ENCODE assay signal across 8 mouse cellular contexts in genomic region chr4:111414399-111414798, GRCm38 (mm10). TPM values are rescaled to one million over a fixed set of nuclear protein-coding genes. Genes with fewer than 3 reads are reported as not detected.
DNase-seq lines count a peak whose midpoint lies in the region; ATAC-seq lines count a peak whose summit lies in the region.

No protein-coding gene starts in this region.

- H3K4me2 ChIP-seq in forebrain, embryonic 16.5 days (ENCODE audit: low read length): peak overlapping the region; percentile 81
- peak overlapping the region; percentile 74 for H3K4me2 ChIP-seq in intestine, embryonic 14.5 days (ENCODE audit: low read length)

- H3K4me1 ChIP-seq in forebrain, embryonic 16.5 days (replicated peaks; ENCODE audit: control insufficient read depth, insufficient read depth, low read length): peaks cover 19% of the 10 kb centered on the region
- H3K4me1 ChIP-seq in intestine, embryonic 14.5 days (replicated peaks; ENCODE audit: control insufficient read depth, insufficient read depth, low read length): peaks cover 11% of the 10 kb centered on the region; the same call in 1 of the 2 replicates

- 0% methylated on average over 6 of the region's 6 CpGs for WGBS in forebrain, embryonic 16.5 days
- 0% methylated on average over 6 of the region's 6 CpGs for WGBS in intestine, embryonic 14.5 days

- no peaks in the 10 kb centered on the region for H3K36me3 ChIP-seq in forebrain, embryonic 16.5 days (ENCODE audit: control insufficient read depth, insufficient read depth)
- H3K36me3 ChIP-seq in intestine, embryonic 14.5 days (ENCODE audit: control insufficient read depth, insufficient read depth, low read length): peaks cover 13% of the 10 kb centered on the region

- no peak for DNase-seq in frontal cortex, postnatal 14 days (ENCODE audit: low spot score in 2 of 2)
- DNase-seq in Muller cell, postnatal 12 days (ENCODE audit: inconsistent ontology term): peak; percentile 88
- DNase-seq in intestine, embryonic 14.5 days (ENCODE audit: low spot score): no peak
- no peak for DNase-seq in adrenal gland, postnatal 25 days
- DNase-seq in T-cell, adult 2 months (ENCODE audit: low spot score): no peak

- no peaks in the 10 kb centered on the region for H3K9me3 ChIP-seq in forebrain, embryonic 16.5 days (ENCODE audit: control insufficient read depth, low read length)
- no peaks in the 10 kb centered on the region for H3K9me3 ChIP-seq in intestine, embryonic 14.5 days (ENCODE audit: control insufficient read depth, low read length)

- no peak overlapping the region for H3K27ac ChIP-seq in forebrain, embryonic 16.5 days (ENCODE audit: low read length)
- H3K27ac ChIP-seq in intestine, embryonic 14.5 days (ENCODE audit: low read depth): peak overlapping the region; percentile 82

- H3K27me3 ChIP-seq in forebrain, embryonic 16.5 days (replicated peaks; ENCODE audit: control insufficient read depth, insufficient read depth, low read length): no peaks in the 10 kb centered on the region
- no peaks in the 10 kb centered on the region for H3K27me3 ChIP-seq in intestine, embryonic 14.5 days (replicated peaks; ENCODE audit: control insufficient read depth, insufficient read depth, low read length)

- peak overlapping the region; percentile 68 for H3K4me3 ChIP-seq in forebrain, embryonic 16.5 days (replicated peaks; ENCODE audit: low read length)
- H3K4me3 ChIP-seq in intestine, embryonic 14.5 days (ENCODE audit: low read depth, low read length): peak overlapping the region; percentile 76

- ATAC-seq in frontal cortex, adult (ENCODE audit: low TSS enrichment): peak; percentile 14
- ATAC-seq in forebrain, embryonic 16.5 days: peak; percentile 51
- ATAC-seq in intestine, embryonic 14.5 days (replicated peaks; ENCODE audit: low FRiP score, low TSS enrichment, low read depth): 0 out of 2 replicates have a peak, but pooled peaks have one; percentile 10
- ATAC-seq in megakaryocyte-erythroid progenitor cell, adult 5-6 weeks (replicated peaks; ENCODE audit: low FRiP score, low TSS enrichment, poor library complexity, severe bottlenecking): 0 out of 2 replicates have a peak, but pooled peaks have one; percentile 10

- peak overlapping the region; percentile 83 for H3K9ac ChIP-seq in forebrain, embryonic 16.5 days (replicated peaks; ENCODE audit: low read depth, low read length)
- peak overlapping the region; percentile 82 for H3K9ac ChIP-seq in intestine, embryonic 14.5 days (ENCODE audit: low read length)

RNA-seq across cellular contexts. Expression of gene Bend5, which starts 0.4 kb away (rescaled TPM):
- 53.8 and 54.8 TPM in 2 replicates for polyA plus RNA-seq in forebrain, embryonic 16.5 days (2015; fragmentation: Nextera tagmentation; extraction: Ambion mirVana)
- polyA plus RNA-seq in intestine, embryonic 14.5 days (2014; fragmentation: Nextera tagmentation; extraction: Ambion mirVana): 37.4 and 45.6 TPM in 2 replicates
- total RNA-seq in megakaryocyte-erythroid progenitor cell, adult 5-6 weeks (2014; fragmentation: Nextera tagmentation): 0.32 TPM in 1 of 2 replicates, not detected in the other
- total RNA-seq in megakaryocyte-erythroid progenitor cell, adult 5-6 weeks (2017): 0.15 TPM in 1 of 2 replicates, not detected in the other
- 11.7 and 12.8 TPM in 2 replicates for total RNA-seq in adrenal gland, postnatal 25 days (2021)
